Mouse (Mus musculus) right cerebral cortex, postnatal 4 days (tissue): Measurements from ENCODE around the gene Polr3gl.
A peak's percentile ranks its signal among the peaks of the same experiment; 100 is the strongest.

Experiments used
- DNase-seq: peaks from one replicate; pipeline ENCODE4 v3.0.0-alpha.2; 2022

Polr3gl gene

GRCm38 (mm10) chr3:96555041-96555596 lies 38.9 kb downstream of the Polr3gl start:
- no peak for DNase-seq

DNA sequence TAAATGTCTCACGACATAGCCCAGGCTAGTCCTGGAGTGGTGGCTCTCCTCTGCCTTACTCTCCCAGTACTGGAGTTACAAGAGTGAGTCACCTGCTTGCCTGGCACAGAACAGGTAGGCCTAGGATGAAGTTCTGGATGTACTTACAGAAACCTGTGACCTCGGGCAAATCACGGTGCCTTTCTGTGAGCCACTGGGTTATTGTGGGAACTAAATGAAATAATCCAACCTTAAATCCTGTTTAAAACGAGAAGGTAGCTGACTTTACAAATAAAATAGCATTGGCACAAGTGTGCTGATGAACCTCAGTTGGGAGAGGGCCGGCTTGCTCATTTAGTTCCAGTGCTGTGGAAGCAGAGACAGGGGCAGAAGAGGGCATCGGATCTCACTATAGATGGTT lies 39.7 kb downstream of the Polr3gl start:
- no peak for DNase-seq

- DNase-seq, result no peak
These were observed 40.4 kb downstream of the Polr3gl start for GRCm38 (mm10) chr3:96553601-96554000.

- no peak for DNase-seq
These were observed 42.1 kb downstream of the Polr3gl start for GRCm38 (mm10) chr3:96551890-96552289.

DNA sequence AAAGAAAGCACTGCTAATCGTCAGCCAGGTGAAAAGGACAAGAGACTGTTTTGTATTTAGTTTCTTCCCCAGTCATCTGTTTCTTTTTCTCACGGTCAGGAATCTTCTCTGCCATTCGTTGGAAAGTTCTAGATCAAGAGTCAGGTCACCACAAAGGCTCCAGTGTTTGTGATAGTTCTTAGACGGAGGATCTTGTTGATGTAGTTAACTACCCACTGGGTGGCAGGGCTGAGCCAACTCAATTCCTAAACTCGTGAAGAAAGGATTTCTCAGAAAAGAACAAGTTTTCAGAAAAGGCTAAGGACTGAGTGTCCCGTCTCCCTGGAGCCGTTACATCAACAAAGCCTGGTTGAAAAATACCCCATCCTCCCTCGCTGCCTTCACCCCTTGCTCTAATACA lies 42.8 kb downstream of the Polr3gl start:
- peak; percentile 56 for DNase-seq

DNA sequence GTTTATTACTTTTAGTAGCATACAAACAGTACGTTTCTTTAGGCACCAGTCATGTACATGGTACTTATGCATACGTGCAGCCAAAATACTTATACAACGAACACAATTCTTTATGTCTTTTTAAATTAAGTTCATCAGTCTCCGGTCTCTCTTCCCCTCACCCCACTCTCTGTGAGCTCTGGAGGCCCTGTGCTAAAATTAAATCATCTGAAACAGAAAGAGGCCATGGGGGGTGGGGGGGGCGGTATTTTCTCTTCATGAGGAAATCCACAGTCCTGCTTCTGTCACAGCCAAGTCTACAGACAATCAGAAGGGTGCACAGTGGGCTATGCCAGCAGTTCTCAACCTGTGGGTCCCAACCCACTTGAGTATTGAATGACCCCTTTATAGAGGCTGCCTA lies 44.6 kb downstream of the Polr3gl start:
- DNase-seq, result no peak

DNA sequence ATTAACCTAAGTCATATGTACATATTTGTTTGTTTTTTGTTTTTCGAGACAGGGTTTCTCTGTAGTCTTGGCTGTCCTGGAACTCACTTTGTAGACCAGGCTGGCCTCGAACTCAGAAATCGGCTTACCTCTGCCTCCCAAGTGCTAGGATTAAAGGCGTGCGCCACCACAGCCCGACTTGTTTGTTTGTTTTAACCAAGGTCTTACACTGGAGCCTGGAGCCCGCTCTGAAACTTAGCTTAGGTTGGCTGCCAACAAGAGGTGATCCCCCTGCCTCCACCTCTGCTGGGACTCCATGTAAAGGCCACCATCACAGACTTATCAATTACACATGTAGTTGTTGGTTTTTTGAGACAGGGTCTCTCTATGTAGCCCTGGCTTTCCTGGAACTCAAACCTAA lies 45.2 kb downstream of the Polr3gl start:
- DNase-seq, result no peak

DNA sequence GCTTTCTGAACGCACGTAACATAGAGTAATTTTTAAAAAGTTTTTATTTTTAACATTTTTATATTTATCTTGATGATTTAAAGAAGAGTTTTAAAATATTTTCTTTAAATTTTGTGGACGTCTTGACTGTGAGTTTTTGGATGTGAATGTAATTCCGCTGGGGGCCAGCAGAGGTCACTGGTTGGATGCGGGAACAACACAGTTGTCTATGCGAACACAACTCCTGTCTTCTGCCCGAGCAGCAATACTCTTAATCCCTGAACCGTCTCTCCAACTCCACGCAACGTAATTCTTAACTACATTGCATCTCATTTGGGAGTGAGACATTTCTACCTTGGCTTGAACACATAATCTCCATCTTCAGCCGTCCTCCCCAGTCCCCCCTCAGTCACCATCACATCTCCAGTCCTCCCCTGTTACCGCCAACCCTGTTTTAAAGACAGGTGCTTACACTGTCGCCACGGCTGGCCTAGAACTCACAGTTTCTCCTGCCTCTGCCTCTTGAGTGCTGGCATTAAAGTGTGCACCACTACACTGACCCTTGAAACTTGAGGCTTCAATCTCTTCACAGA lies 46.5 kb downstream of the Polr3gl start:
- peak; percentile 86 for DNase-seq

DNA sequence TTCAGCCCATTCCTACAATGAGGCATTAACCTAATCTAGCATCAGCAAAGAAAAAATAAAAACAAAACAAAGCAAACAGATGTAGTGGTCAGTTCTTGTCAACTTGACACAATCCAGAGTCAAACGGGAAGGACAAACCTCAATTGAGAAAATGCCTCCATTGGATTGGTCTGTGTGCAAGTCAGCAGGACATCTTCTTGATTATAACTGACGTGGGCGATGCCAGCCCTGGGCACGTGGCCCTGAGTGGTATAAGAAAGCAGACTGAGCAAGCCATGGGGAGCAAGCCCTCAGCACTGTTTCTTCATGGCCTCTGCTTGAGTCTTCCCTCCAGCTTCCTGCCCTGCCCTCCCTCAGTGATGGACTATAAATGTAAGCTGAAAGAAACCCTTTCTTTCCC lies 47.1 kb downstream of the Polr3gl start:
- no peak for DNase-seq

DNA sequence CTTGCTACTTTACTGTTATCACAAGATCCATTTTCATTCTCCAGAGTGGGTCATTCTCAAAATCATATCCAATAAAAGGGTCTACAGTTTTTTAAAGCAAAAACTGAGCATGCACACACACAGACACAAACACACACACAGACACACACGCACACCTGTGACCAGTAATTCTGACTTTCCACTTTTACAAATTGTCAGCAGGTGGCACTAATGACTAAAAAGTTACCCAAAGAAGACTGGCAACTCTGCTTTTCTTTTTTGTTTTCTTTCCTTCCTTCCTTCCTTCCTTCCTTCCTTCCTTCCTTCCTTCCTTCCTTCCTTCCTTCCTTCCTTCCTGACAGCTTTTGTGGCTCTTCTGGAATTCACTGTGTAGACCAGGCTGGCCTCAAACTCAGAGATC lies 48.4 kb downstream of the Polr3gl start:
- no peak for DNase-seq

DNA sequence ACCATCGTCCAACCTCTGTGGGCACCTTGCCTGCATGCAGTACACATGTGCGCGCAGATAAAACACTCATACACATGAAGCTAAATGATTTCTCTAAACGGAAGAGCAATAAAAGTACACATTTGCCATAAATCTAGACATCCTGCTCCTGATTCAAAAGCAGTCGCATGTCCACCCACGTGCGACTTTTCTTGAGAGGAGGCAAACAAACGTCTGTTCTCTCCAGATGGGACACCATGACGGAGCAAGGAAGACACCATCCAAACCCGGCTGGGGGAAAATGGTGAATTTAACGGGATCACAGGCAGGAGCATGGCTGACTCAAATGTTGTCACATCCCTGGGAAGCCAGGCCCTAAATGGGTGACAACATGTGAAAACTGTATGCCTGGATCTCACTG lies 50.6 kb downstream of the Polr3gl start:
- no peak for DNase-seq

- DNase-seq, result no peak
These were observed 51.4 kb downstream of the Polr3gl start for GRCm38 (mm10) chr3:96542554-96542953.

DNA sequence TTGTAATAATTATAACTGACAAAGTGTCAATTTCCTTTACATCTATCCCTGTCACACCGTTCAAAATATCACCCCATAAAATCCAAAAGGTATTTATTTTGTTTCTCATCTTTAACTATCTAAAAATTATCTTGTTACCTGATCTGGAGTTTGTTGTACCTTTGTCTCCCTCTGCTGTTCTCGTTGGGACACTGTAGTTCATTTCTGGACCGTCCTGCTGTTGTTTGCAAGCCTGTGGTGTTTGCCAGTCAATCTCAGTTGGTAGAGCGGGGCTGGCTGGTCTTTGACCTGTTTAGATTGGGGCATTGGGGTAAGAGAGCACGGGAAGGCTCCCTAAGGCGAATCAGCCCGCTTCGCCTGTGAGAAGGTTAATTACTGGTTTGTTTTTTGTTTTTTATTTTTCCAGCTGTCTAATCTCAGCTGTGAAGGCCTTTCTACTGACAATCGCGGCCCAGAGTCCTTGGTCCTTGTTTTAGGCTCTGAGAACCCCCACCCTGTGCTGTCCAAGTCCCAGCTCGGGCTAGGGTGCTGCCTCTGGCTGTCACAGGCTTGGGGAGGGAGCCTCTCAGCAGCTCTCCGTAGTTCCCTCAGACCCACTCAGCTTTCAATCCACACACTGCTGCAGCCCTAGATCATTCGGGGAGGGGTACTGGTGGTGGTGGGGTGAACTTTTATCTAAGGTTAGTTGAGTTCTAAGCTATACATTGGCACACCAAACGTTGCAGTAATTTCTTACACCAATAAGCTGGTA lies 52.5 kb downstream of the Polr3gl start:
- DNase-seq, result no peak

GRCm38 (mm10) chr3:96540740-96541139 lies 53.2 kb downstream of the Polr3gl start:
- no peak for DNase-seq

- no peak for DNase-seq
These were observed 54.7 kb downstream of the Polr3gl start for GRCm38 (mm10) chr3:96539316-96539715.

DNA sequence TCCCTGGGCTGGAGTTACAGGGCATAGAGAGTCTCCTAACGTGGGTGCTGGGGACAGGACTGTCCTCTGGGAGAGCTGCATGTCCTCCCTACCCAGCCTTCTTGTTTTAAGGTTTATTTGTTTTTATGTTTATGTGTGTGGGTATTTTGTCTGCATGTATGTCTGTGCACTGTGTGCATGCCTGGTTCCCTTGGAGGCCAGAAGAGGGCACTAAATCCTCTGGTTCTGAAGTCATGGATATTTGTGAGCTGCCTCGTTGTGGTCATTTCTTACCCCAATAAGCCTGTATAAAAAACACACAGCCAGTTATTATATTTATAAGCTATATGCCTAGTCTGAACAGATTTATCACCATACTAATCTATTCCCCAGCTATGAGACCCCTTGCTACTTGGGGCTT lies 59.7 kb downstream of the Polr3gl start:
- no peak for DNase-seq

DNA sequence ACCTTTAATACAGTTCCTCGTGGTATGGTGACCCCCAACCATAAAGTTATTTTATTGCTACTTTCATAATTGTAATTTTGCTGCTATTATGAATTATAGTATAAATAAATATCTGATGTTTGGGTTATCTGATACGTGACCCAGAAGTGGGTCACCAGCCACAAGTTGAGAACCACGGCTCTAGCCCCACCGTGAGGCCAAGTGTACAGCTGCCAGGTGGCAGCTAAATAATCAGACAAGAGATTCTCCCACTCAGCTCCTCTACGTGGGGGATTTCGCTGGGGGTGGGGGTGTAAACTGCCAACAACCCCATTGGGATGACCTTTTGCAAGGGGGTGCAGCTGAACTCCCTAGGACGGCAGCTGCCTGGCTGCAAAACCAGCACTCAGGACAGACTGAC lies 61.9 kb downstream of the Polr3gl start:
- no peak for DNase-seq

- DNase-seq, result no peak
These were observed 65.5 kb downstream of the Polr3gl start for GRCm38 (mm10) chr3:96528506-96528905.
